Mouse (Mus musculus) thymus, adult 18-20 months (tissue): ENCODE data around the gene Eif3k.
A peak's percentile ranks its signal among the peaks of the same experiment; 100 is the strongest.
"Not testable (repeated sequence)": the region's sequence is repeated elsewhere in the genome, so short reads cannot be mapped to it uniquely, and the experiment has no call there.

ENCODE experiments used
- DNase-seq, 2 experiments: peaks; one replicate each; pipeline ENCODE4 v3.0.0; 2022; ENCODE audit warnings: mixed read lengths in 2 of 2

The Eif3k gene

DNA sequence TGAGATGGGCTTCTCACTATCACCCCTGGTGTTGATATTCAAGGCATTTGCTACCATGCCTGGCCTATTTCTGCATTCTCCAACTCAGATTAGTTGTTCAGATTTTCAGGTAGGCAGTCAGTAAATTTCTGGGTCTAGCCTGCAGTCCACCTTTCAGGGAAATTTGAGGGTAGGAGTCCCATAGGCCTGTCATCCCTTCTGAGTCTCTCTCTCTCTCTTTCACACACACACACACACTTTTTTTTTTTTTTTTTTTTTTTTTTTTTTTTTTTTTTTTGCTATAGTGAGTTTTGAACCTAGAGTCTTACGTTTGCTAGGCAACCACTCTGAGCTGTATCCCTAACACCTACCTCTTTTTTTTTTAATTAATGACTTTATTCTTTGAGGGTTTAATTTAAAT, 2.8 kb upstream of the Eif3k start:
- DNase-seq: no peak

DNA sequence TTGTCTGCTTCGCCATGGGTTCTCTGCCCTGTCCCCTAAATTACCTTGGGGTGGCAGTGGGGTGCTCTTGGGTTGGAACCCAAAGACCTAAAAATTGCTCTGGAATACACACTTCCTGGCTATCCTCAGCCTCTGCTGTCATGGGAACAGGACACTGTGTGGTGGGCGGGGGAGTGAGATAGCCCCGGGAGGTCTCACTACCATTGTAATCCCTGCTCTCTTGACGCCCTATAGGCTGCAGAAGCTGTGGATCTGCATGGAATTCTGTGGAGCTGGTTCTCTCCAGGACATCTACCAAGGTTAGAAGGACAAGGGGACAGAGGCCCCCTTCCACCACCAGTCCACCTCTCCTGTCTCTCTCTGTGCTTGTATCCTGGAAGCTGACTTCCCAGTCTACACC, 2.2 kb upstream of the Eif3k start:
- DNase-seq: no peak

DNA sequence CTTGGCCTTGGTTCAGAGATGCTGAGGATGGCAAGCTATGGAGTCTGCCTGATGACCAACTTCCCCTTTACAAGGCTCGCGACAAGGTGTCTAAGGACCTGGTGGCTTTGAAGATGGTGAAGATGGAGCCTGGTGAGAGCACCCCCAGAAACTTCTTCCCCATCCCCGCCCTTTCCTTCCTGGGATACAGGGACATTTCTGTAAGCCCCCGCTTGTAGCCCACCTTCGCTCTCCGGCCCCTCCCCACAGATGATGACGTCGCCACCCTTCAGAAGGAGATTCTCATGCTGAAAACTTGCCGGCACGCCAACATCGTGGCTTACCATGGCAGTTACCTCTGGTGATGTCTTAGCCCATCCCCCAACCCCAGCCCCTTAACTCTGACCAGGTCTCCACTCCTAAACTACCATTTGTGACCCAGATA, 1.5 kb upstream of the Eif3k start:
- DNase-seq: peak; percentile 53 to 68

GRCm38 (mm10) chr7:28982274-28983013, 780 bp upstream of the Eif3k start:
- peak; percentile 85 to 89 for DNase-seq

- no peak for DNase-seq
Observed at GRCm38 (mm10) chr7:28977556-28977955, 4.1 kb downstream of the Eif3k start.

DNA sequence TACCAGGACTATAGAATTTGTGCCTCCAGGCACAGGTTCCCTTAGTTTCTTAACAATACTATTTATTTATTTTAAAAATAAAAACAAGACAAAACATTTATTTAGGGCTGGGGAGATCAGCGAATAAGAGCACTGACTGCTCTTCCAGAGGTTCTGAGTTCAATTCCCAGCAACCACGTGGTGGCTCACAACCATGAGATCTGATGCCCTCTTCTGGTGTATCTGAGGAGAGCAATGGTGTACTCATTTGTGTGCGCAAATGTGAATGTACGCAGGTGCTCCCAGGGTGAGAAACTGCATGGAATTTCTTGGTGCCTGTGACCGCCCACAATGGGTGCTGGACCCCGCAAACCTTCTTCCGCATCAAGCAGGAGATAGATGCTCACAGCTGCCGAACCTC, 8.6 kb downstream of the Eif3k start:
- no peak for DNase-seq

- DNase-seq: peak; percentile 37 to 57
Observed at GRCm38 (mm10) chr7:28972542-28972985, 9.1 kb downstream of the Eif3k start.

GRCm38 (mm10) chr7:28971770-28972269, 9.8 kb downstream of the Eif3k start:
- no peak for DNase-seq

GRCm38 (mm10) chr7:28971029-28971428, 10.6 kb downstream of the Eif3k start:
- no peak for DNase-seq

DNA sequence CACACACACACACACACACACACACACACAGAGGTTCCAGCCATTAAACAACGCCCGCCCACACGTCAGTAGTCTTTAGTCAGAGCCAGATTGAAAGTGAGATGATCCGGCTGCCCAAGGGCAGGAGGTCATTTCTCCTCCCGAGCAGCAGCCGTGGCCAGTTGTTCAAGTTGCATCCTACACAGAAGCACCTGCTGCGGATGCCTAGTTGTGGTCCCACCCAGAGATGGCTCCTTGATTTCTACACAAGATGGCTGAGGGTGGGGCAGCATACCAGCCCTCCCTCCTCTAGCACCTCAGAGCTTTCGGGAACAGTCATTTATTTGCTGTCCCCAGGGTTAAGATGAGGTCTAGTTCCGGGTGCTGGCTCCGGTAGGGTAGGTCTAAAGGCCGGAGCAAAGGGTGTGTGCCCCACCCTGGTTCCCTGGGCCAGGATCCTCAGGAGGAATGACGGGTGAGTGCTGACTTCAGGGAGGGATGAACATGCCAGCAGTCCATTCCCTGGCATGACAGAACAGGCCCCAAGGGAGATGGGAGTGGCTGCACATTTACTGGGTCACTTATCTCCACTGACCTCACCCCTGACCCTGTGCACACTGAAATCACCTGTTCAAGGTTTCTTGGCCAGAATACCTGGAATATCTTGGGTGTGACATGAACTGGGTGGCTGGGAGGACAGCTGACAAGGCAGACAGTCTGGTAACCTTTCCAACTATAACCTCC, 11.8 kb downstream of the Eif3k start:
- DNase-seq: no peak

- no peak for DNase-seq
Observed at GRCm38 (mm10) chr7:28969271-28969670, 12.4 kb downstream of the Eif3k start.

DNA sequence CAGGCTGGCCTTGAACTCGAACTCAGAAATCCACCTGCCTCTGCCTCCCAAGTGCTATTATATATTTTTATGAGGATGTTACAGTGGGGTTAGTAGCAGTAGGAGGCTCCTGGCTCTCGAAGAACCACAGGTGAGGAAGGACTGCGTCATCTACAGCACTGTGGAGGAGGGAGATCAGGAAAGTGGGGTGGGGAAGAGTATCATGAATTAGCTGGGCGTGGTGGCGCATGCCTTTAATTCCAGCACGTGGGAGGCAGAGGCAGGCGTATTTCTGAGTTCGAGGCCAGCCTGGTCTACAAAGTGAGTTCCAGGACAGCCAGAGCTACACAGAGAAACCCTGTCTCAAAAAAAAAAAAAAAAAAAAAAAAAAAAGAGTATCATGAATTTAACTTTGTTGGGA, 13.5 kb downstream of the Eif3k start:
- DNase-seq: not testable (repeated sequence)

DNA sequence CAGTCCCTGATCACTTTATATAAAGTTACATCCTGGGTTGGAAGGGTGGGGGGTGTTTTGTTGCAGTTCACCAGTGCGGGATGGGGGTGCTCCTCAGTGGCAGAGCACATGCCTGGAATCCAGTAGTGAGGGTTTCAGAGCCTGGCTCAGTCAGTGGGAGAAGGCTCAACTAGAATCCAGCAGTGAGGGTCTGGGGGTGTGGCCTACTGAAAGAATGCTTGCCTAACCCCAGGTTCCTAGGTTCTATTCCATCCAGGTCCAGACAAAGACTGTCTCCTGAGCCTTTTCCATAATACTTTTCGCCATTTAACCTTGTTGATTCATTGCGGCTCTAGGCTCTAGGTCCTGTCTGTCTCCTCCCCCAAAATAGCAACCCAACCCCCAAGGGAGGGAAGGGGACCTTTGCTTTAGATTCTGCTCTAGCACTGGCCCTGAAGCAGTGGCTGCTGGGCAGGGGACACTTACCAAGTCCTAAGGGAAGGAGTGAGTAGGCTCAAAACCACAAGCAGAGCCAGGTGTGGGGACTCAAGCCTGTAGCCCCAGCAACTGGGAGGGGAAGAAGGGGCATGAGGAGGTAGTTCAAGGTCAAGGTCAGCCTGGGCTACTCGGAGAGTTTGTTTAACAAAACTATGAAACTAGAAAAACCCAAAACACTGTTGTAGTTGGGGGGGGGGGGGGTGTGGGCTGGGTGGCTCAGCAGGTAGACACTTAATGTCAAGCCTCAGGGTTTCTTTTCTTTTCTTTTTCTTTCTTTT, 14.7 kb downstream of the Eif3k start:
- no peak for DNase-seq

DNA sequence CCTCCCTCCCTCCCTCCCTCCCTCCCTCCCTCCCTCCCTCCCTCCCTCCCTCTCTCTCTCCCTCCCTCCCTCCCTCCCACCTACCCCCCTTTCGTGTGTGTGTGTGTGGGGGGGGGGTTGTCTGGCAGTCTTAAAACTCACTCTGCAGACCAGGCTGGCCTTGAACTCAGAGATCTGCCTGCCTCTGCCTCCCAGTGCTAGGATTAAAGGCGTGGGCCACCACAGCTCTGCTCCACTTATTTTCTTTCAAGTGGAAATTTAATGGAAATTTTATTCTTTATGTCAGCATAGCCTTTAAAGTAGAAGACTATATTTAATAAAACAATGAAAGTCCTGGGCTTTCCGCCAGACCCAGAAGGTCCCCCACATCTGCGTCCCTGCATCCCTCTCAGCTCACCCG, 15.5 kb downstream of the Eif3k start:
- no peak for DNase-seq

- DNase-seq: no peak
Observed at GRCm38 (mm10) chr7:28965346-28965840, 16.3 kb downstream of the Eif3k start.

DNA sequence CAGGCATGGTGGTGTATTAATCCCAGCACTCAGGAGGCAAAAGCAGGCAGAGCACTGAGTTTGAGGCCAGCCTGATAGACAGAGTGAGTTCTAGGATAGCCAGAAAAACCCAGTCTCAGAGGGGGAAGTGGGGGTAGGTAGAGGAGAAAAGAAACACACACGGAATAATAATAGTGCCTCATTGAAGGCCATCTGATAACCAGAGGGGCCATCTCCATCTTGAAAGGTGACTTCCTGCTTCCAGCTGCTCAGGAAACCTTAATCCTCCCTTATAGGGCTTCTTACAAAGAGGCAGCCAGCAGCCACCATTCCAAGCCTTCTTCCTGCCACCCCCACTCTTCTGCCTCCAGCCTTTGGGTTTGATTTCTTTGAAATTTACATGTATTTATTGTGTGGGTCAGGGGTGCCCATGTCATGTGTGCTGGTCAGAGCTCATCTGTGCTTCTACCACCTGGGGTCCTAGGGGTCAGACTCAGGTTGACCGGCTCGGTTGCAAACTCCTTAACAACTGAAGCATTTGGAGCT, 18.2 kb downstream of the Eif3k start:
- no peak for DNase-seq

DNA sequence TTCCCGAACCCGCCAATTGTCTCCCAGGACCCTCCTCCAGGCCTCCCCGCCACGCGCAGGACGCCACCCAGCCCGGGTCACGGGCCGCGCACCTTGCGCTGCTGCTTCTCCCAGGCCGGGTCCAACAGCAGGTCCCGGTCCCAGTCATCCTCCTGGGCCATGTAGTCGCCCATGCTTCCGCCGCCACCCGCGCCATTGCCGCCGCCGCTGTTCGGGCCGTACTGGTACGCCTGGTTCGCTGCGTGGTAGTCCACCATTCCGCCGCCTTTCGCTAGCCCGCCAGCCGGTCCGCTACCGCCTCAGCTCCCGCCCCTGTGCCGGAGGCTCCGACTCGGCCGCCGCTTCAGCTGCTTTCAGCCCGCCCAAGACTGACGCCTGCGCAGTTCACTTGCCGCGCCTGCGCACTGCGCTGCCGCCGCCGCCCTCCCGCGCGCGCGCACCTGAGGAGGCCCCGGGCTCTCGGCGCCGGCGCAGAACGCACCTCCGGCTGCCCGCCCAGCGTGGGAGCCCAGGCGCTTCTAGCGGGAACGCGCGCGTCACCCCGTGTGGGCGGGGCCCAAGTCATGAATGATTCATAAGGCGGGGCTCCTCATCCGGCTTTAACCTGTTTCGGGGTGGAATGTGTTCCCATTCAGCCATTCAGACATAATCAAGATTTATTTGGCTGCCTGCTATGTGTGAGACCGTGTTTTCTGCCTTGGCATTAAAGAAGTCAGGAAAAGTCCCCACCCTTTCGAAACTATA, 19.6 kb downstream of the Eif3k start, which contains the start of gene Actn4:
Actn4 (minus strand) TSS at position 414 of the 744 bp plus-strand sequence.
- DNase-seq: peak; percentile 98

DNA sequence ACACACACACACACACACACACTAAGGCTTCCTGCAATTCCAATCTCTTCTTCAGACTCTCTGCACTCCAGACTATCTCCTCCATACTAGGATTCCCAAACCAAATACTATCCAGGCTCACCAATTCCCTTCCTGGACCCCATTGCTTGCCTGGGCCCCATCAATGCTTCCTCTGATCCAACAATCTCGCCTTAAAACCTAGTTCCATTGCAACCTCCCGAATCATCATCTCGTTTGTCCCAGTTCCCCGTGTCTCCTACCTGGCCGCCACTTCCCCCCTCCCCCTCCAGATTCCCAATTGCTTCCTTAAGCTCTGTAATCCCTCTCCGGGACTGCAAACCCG, 20.1 kb downstream of the Eif3k start:
- no peak for DNase-seq

GRCm38 (mm10) chr7:28960354-28961046, 21.2 kb downstream of the Eif3k start:
- no peak for DNase-seq

GRCm38 (mm10) chr7:28959505-28960045, 22.1 kb downstream of the Eif3k start:
- DNase-seq: no peak

DNA sequence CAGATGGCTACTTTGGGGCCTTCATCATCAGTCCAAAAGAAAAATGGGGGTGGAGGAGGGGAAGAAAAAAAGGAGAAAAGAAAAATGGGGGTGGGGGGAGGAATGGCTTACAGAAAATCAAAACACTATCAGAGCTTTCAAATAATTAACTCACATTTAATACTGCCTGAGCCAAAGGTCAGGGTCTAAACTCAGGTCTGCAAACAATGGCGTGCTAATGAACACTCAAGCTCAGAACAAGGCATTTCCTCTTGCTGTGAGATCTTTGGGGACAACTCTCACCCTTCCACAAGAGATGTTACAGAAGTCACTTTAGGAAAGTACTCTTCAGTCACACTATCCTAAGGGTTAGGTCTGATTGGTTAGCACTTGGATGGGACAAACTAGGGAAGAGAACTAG, 22.9 kb downstream of the Eif3k start:
- no peak for DNase-seq
